14 mouse cellular contexts compared by ENCODE assay signal in genomic region chr14:21752411-21752810, GRCm38 (mm10). TPM values are rescaled to one million over a fixed set of nuclear protein-coding genes. Genes with fewer than 3 reads are reported as not detected.
DNase-seq lines count a peak whose midpoint lies in the region; ATAC-seq and TF ChIP-seq lines count a peak whose summit lies in the region.
"Had no signal": no experiment of that assay in that cellular context is flagged by ENCODE, and none has a peak within 500 bp of the region (broad histone marks: within the 10 kb centered on the region; RNA-seq: fewer than 3 reads in every experiment).

No protein-coding gene starts in this region.

- H3K4me1 ChIP-seq in hindbrain, embryonic 14.5 days (replicated peaks; ENCODE audit: control insufficient read depth, insufficient read depth, low read length): peaks cover 19% of the 10 kb centered on the region
- peaks cover 15% of the 10 kb centered on the region for H3K4me1 ChIP-seq in hindbrain, embryonic 12.5 days
- peaks cover 15% of the 10 kb centered on the region for H3K4me1 ChIP-seq in liver, adult 2 months (ENCODE audit: control insufficient read depth, insufficient read depth, low read length)
- 0 out of 2 replicates have a peak, but pooled peaks cover 5% of the 10 kb centered on the region for H3K4me1 ChIP-seq in hindbrain, postnatal 0 days (ENCODE audit: insufficient read depth, low read length)
- H3K4me1 ChIP-seq in neural tube, embryonic 15.5 days: peaks cover 25% of the 10 kb centered on the region

- no peak for ATAC-seq in hindbrain, embryonic 14.5 days (ENCODE audit: low FRiP score)
- no peak for ATAC-seq in hindbrain, embryonic 12.5 days (ENCODE audit: low FRiP score)
- no peak for ATAC-seq in hindbrain, postnatal 0 days
- no peak for ATAC-seq in neural tube, embryonic 15.5 days (ENCODE audit: low FRiP score)

- no peak overlapping the region for H3K4me3 ChIP-seq in hindbrain, embryonic 14.5 days (replicated peaks; ENCODE audit: low read length)
- H3K4me3 ChIP-seq in hindbrain, embryonic 12.5 days: no peak overlapping the region
- no peak overlapping the region for H3K4me3 ChIP-seq in liver, adult 2 months (ENCODE audit: insufficient read depth, low read depth, low read length)
- H3K4me3 ChIP-seq in hindbrain, postnatal 0 days (ENCODE audit: low read length): no peak overlapping the region
- peak overlapping the region; percentile 93; the same call in 1 of the 2 replicates for H3K4me3 ChIP-seq in neural tube, embryonic 15.5 days (replicated peaks)

- WGBS in hindbrain, embryonic 14.5 days: 89% methylated on average over 3 of the region's 3 CpGs
- WGBS in hindbrain, embryonic 12.5 days: 95% methylated on average over 3 of the region's 3 CpGs
- WGBS in liver, adult 2 months: 20% methylated on average over 3 of the region's 3 CpGs
- 87% methylated on average over 3 of the region's 3 CpGs for WGBS in hindbrain, postnatal 0 days
- WGBS in neural tube, embryonic 15.5 days: 94% methylated on average over 3 of the region's 3 CpGs

- H3K9ac ChIP-seq in hindbrain, embryonic 14.5 days: peak overlapping the region; percentile 18; the same call in 1 of the 2 replicates
- H3K9ac ChIP-seq in hindbrain, embryonic 12.5 days: no peak overlapping the region
- H3K9ac ChIP-seq in liver, adult 2 months (ENCODE audit: low read depth, low read length): no peak overlapping the region
- no peak overlapping the region for H3K9ac ChIP-seq in hindbrain, postnatal 0 days (replicated peaks; ENCODE audit: low read length)
- peak overlapping the region; percentile 95; the same call in 1 of the 2 replicates for H3K9ac ChIP-seq in neural tube, embryonic 15.5 days (replicated peaks)

- H3K9me3 ChIP-seq in hindbrain, embryonic 14.5 days (ENCODE audit: control insufficient read depth, low read length): no peaks in the 10 kb centered on the region
- no peaks in the 10 kb centered on the region for H3K9me3 ChIP-seq in hindbrain, embryonic 12.5 days (replicated peaks)
- H3K9me3 ChIP-seq in hindbrain, postnatal 0 days (ENCODE audit: low read length): no peaks in the 10 kb centered on the region
- H3K9me3 ChIP-seq in neural tube, embryonic 15.5 days (replicated peaks): no peaks in the 10 kb centered on the region

- H3K27me3 ChIP-seq in hindbrain, embryonic 14.5 days (ENCODE audit: control insufficient read depth, insufficient read depth, low read length): no peaks in the 10 kb centered on the region
- H3K27me3 ChIP-seq in hindbrain, embryonic 12.5 days: no peaks in the 10 kb centered on the region
- H3K27me3 ChIP-seq in liver, adult 2 months (ENCODE audit: control insufficient read depth, insufficient read depth, low read length): no peaks in the 10 kb centered on the region
- no peaks in the 10 kb centered on the region for H3K27me3 ChIP-seq in hindbrain, postnatal 0 days (ENCODE audit: insufficient read depth, low read length)
- no peaks in the 10 kb centered on the region for H3K27me3 ChIP-seq in neural tube, embryonic 15.5 days (replicated peaks)

- no peaks in the 10 kb centered on the region for H3K36me3 ChIP-seq in hindbrain, embryonic 14.5 days (replicated peaks; ENCODE audit: control insufficient read depth, insufficient read depth)
- no peaks in the 10 kb centered on the region for H3K36me3 ChIP-seq in hindbrain, embryonic 12.5 days
- H3K36me3 ChIP-seq in liver, adult 2 months (ENCODE audit: control insufficient read depth, insufficient read depth, low read length): no peaks in the 10 kb centered on the region
- no peaks in the 10 kb centered on the region for H3K36me3 ChIP-seq in hindbrain, postnatal 0 days (ENCODE audit: insufficient read depth, low read length)
- no peaks in the 10 kb centered on the region for H3K36me3 ChIP-seq in neural tube, embryonic 15.5 days

- no peak for DNase-seq in hindbrain, embryonic 14.5 days (ENCODE audit: low spot score)
- DNase-seq in liver, adult 2 months (ENCODE audit: extremely low read depth, low read depth, low spot score): peak; percentile 71
- no peak for DNase-seq in liver
- DNase-seq in hindbrain, postnatal 0 days (ENCODE audit: low spot score): no peak
- DNase-seq in layer of hippocampus, postnatal 36 days: no peak
- DNase-seq in urinary bladder, postnatal 10 days (ENCODE audit: low spot score): no peak
- DNase-seq: adrenal gland, postnatal 14 days; heart, adult 18-20 months; lung, postnatal 10 days had no signal

- no peak overlapping the region for H3K27ac ChIP-seq in hindbrain, embryonic 14.5 days
- H3K27ac ChIP-seq in hindbrain, embryonic 12.5 days: no peak overlapping the region
- peak overlapping the region; percentile 73 for H3K27ac ChIP-seq in liver, adult 2 months (replicated peaks; ENCODE audit: insufficient read depth, low read depth, low read length)
- H3K27ac ChIP-seq in hindbrain, postnatal 0 days: no peak overlapping the region
- no peak overlapping the region for H3K27ac ChIP-seq in neural tube, embryonic 15.5 days (replicated peaks)

- peak overlapping the region; percentile 66 for H3K4me2 ChIP-seq in hindbrain, embryonic 14.5 days (replicated peaks)
- no peak overlapping the region for H3K4me2 ChIP-seq in hindbrain, embryonic 12.5 days (replicated peaks)
- H3K4me2 ChIP-seq in hindbrain, postnatal 0 days (ENCODE audit: low read depth, low read length): peak overlapping the region; percentile 60
- peak overlapping the region; percentile 68 for H3K4me2 ChIP-seq in neural tube, embryonic 15.5 days

- TF ChIP-seq CTCF in liver, adult 2 months (IDR thresholded peaks at IDR 0.05; ENCODE audit: low read depth, low read length): no peak
- no peak for TF ChIP-seq CTCF in hindbrain, postnatal 0 days (IDR thresholded peaks at IDR 0.05; ENCODE audit: low read depth)

- peaks cover 13% of the 10 kb centered on the region; the same call in 1 of the 2 replicates for H3K79me2 ChIP-seq in liver, adult 2 months (ENCODE audit: control insufficient read depth, insufficient read depth, low read length)

- no peak for TF ChIP-seq POLR2A in liver, adult 2 months (IDR thresholded peaks at IDR 0.05; ENCODE audit: extremely low read depth, insufficient read depth, low read length)

RNA-seq across cellular contexts. Expression of gene Dusp13, which starts 1.4 kb away (rescaled TPM):
- polyA plus RNA-seq in hindbrain, embryonic 14.5 days (2014; fragmentation: Nextera tagmentation; extraction: Ambion mirVana): 0.51 TPM in 1 of 2 replicates, not detected in the other
- polyA plus RNA-seq in hindbrain, embryonic 12.5 days (2016; fragmentation: Nextera tagmentation; extraction: Ambion mirVana): 0.43 TPM in 1 of 2 replicates, not detected in the other
- total RNA-seq in liver, adult 2 months (2014; rRNA removed): 0.20 TPM in 1 of 2 replicates, not detected in the other
- polyA plus RNA-seq in liver, adult 2 months (2012; rRNA removed): 0.21 TPM in 1 of 2 replicates, not detected in the other
- total RNA-seq in hindbrain, postnatal 0 days (2014; rRNA removed): not detected in 2 replicates
- polyA plus RNA-seq in hindbrain, postnatal 0 days (2015; fragmentation: Nextera tagmentation; extraction: Ambion mirVana): 0.25 and 0.71 TPM in 2 replicates
- 0.23 TPM in 1 of 2 replicates, not detected in the other for polyA plus RNA-seq in neural tube, embryonic 15.5 days (2015; fragmentation: Nextera tagmentation; extraction: Ambion mirVana)
- total RNA-seq in layer of hippocampus, postnatal 36 days (2021): under 1 TPM; 0.51 to 0.85 TPM
- total RNA-seq: adrenal gland, postnatal 14 days; monocyte, adult 5-6 weeks had no signal

RNA-seq across cellular contexts. Expression of gene Samd8, which starts 2.1 kb away (rescaled TPM):
- 22.7 and 27.8 TPM in 2 replicates for polyA plus RNA-seq in hindbrain, embryonic 14.5 days (2014; fragmentation: Nextera tagmentation; extraction: Ambion mirVana)
- polyA plus RNA-seq in hindbrain, embryonic 12.5 days (2016; fragmentation: Nextera tagmentation; extraction: Ambion mirVana): 15.9 and 19.0 TPM in 2 replicates
- 27.1 and 40.9 TPM in 2 replicates for total RNA-seq in liver, adult 2 months (2014; rRNA removed)
- 12.7 and 14.5 TPM in 2 replicates for polyA plus RNA-seq in liver, adult 2 months (2012; rRNA removed)
- 62.4 and 71.8 TPM in 2 replicates for total RNA-seq in hindbrain, postnatal 0 days (2014; rRNA removed)
- 24.9 and 25.5 TPM in 2 replicates for polyA plus RNA-seq in hindbrain, postnatal 0 days (2015; fragmentation: Nextera tagmentation; extraction: Ambion mirVana)
- polyA plus RNA-seq in neural tube, embryonic 15.5 days (2015; fragmentation: Nextera tagmentation; extraction: Ambion mirVana): 16.1 and 20.6 TPM in 2 replicates
- 10 to 100 TPM; 84.9 to 87.7 TPM for total RNA-seq in layer of hippocampus, postnatal 36 days (2021)

RNA-seq across cellular contexts. Expression of gene Dupd1, which starts 38.0 kb away (rescaled TPM):
- not detected in 2 replicates for polyA plus RNA-seq in hindbrain, embryonic 14.5 days (2014; fragmentation: Nextera tagmentation; extraction: Ambion mirVana)
- 0.25 and 0.31 TPM in 2 replicates for polyA plus RNA-seq in hindbrain, embryonic 12.5 days (2016; fragmentation: Nextera tagmentation; extraction: Ambion mirVana)
- not detected in 2 replicates for total RNA-seq in liver, adult 2 months (2014; rRNA removed)
- not detected in 2 replicates for polyA plus RNA-seq in liver, adult 2 months (2012; rRNA removed)
- total RNA-seq in hindbrain, postnatal 0 days (2014; rRNA removed): not detected in 2 replicates
- polyA plus RNA-seq in hindbrain, postnatal 0 days (2015; fragmentation: Nextera tagmentation; extraction: Ambion mirVana): 0.29 TPM in 1 of 2 replicates, not detected in the other
- polyA plus RNA-seq in neural tube, embryonic 15.5 days (2015; fragmentation: Nextera tagmentation; extraction: Ambion mirVana): 0.15 and 0.22 TPM in 2 replicates
- under 1 TPM; 0.51 to 0.70 TPM for total RNA-seq in layer of hippocampus, postnatal 36 days (2021)
- total RNA-seq: left cerebral cortex, adult 8-10 months; monocyte, adult 5-6 weeks had no signal
- polyA plus RNA-seq: spleen, adult 2 months had no signal

Comparison
In these comparisons a context has a peak if more than half of its experiments do, and no peak if none do; other contexts are left out.
1. H3K9ac ChIP-seq: peak in hindbrain, embryonic 14.5 days (single experiment) and neural tube, embryonic 15.5 days (single experiment); none in hindbrain, embryonic 12.5 days (single experiment), liver, adult 2 months (single experiment) and hindbrain, postnatal 0 days (single experiment).